Mouse (Mus musculus) central nervous system, embryonic 11.5 days (tissue): ENCODE results near the gene Gm49358. TPM values are rescaled to one million over a fixed set of nuclear protein-coding genes. Genes with fewer than 3 reads are reported as not detected.

Source experiments
- polyA plus RNA-seq: library from polyadenylated mRNA; depleted of rRNA; stranded (reverse); fragments of >200 nt; gene quantifications from 2 replicates; pipeline ENCODE4 v1.2.3, GENCODE M21; 2012; rRNA removed

Gm49358 gene
- not detected in 2 replicates for polyA plus RNA-seq

DNA sequence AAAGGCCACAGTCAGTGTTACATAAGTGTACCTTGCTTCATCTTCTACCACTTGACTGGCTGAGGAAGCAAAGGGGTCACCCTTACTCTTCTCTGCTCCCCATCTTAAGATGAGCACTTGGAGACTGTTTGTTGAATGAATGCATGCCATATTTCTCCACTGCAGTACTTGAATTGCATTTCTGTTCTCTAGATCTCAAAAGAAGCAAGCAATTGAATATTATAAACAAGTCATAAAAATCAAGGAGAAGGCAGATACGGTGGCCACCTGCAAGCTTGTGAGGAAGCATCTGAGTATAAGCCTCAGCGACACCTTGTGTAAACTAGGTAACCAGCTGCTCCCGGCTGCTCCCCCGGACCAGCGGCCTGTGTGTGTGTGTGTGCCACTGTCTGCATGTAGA, at the start of gene Gm49358:
TSS of gene Gm49358 (plus strand) at position 301 of the 400 bp plus-strand sequence.

GRCm38 (mm10) chr10:86778398-86779116, 14.8 kb downstream of the Gm49358 start, which contains the start of gene Nt5dc3:
Gene Nt5dc3 (plus strand): TSS chr10:86779005.

Other genes starting within 250 kb of the Gm49358 start
- gene Hsp90b1, start 58.5 kb upstream of the Gm49358 start, polyA plus RNA-seq = 426 and 573 TPM in 2 replicates
- gene Ttc41, start 58.2 kb upstream of the Gm49358 start, polyA plus RNA-seq = 4.6 and 5.0 TPM in 2 replicates
- gene Nt5dc3, start 15.0 kb downstream of the Gm49358 start, polyA plus RNA-seq = 4.6 and 5.8 TPM in 2 replicates
- 0.89 and 1.3 TPM in 2 replicates for gene Stab2, start 244.1 kb downstream of the Gm49358 start, polyA plus RNA-seq